Mouse (Mus musculus): ENCODE measurements around the gene Kcnn1. TPM values are rescaled to one million over a fixed set of nuclear protein-coding genes. Genes with fewer than 3 reads are reported as not detected.
A peak's percentile ranks its signal among the peaks of the same experiment; 100 is the strongest.

Kcnn1 gene
- total RNA-seq, 1 experiment from 2014 or later, result not detected

DNA sequence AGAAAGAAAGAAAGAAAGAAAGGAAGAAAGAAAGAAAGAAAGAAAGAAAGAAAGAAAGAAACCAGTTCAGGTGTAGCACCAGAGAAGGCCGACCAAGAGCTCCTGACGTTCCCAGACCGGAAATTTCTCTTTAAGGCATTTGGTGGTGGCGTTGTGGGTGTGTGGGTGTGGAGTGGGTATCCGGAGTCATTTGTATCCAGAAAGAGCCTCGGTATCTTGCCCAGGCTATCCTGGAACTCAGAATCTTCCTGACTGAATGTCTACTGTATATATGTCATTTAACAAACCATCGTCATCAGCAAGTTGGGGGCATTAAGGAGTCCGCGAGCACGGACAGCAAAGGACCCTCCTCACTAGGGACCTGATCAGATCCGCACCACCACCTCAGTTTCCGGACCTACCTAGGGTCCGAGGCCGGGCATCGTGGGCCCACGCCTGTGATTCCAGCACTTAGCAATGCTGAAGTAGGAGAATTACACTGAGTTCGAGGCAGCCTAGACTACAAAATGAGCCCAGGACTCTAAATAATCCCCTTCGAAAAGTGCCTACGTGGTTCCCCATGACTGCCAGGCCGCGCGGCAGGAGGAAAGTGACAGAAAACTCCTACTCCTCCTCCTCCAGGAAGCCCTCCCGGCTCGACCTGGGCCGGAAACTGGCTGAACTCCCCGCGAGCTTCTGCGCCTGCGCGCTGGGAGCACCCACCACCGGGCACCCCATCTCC, 9.7 kb upstream of the Kcnn1 start:
- ATAC-seq (replicated peaks; ENCODE audit: insufficient number of reproducible peaks, low FRiP score, low TSS enrichment, poor library complexity, severe bottlenecking), result 0 out of 2 replicates have a peak, but pooled peaks have one; percentile 0

DNA sequence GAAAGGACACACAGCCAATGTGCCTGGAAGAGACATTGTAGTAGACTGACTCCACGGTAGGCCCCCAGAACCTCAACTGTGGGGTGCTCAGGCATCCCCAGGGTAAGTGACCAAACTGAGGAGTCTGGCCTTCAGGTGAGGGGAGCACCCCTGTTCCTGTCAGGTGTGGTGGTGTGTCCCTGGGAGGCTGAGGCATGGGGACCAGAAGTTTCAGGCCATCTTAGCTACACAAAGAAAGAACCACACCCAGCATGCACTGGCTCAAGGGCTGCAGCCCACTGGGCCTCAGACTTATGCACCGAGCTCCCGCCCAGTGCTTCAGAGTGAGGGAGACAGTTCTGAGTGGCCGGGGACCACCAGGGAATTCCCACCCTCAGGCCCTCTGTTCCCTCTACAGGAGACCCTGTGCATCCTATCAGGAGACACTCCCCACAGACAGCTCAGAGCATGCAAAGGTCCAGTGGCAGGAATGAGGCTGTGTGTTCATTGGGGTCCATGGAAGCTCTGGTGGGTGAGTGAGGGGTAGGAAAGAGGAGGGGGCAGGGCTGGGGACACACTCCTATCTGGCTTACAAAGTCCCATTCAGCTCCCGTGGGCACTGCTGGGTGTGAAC, 8.2 kb upstream of the Kcnn1 start:
- no peak for ATAC-seq (replicated peaks; ENCODE audit: insufficient number of reproducible peaks, low FRiP score, low TSS enrichment, poor library complexity, severe bottlenecking)

DNA sequence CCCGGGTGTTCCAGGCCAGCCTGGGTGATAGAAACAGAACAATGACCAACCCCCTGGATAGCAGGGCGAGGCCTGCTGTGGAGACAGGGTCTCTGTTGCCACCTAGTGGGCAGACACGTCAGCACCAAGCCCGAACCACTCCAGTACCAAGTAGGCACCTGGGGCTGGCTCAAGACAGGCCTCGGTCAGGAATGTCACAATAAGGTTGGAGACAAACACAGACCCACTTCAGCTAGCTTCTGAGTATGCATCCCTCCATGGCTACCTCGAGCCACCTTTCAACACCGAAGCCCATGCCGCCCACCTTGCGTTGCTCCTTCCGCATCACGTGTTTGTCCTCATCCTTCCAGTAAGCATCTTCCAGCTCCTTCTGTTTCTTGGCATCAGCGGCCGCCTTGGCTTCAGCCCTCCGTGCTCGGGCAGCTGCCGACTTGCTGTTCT, 6.6 kb upstream of the Kcnn1 start:
- ATAC-seq (replicated peaks; ENCODE audit: insufficient number of reproducible peaks, low FRiP score, low TSS enrichment, poor library complexity, severe bottlenecking), result peak; percentile 32

DNA sequence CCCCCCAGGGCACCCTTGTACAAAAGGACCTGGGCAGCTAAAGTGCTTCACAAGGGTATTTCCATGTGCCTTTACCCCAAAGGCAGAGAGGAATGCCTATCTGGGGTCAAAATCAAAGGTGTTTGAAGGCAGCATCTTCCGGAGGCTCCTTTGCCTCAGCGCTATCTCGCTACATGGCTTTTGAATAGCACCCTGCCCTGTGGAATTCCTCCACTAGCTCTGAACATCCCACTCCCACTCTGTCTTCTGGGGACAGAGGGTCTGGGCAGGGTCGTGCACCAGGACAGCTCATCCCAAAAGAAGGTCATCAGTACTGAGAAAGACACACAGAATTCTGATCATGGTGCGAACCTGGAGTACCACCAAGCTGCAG, 6.1 kb upstream of the Kcnn1 start:
- no peak for ATAC-seq (replicated peaks; ENCODE audit: insufficient number of reproducible peaks, low FRiP score, low TSS enrichment, poor library complexity, severe bottlenecking)

DNA sequence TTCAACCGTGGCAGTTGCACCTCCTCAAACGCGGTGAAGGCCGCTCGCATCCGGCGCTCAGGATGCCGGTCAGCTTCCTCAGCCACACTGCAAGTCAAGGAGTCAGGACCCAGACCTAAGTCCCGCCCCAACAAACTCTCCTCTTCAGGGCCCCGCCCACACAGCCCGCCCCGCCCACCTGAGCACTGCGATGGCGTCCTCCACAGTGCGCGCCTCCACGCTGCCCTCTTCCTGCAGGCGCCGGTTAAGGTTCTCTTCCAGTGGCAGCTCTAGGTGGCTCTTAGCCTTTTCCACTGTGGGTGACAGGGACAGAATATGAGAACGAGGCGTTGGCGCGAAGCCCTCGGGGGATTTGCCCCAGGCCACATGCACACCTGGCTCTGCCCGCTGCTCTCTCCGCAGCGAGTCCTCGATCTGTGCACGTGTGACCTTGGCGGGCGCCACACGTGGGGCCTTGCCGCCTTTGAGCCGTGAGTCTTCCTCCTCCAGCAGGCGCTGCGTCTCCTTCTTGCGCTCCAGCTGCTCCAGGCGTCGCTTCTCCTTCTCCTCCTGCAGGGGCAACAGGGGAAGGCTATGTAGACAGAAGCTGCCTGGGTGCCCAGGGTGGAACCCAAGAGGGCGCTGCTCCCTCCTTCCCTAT, 5.6 kb upstream of the Kcnn1 start:
- ATAC-seq (replicated peaks; ENCODE audit: insufficient number of reproducible peaks, low FRiP score, low TSS enrichment, poor library complexity, severe bottlenecking), result 0 out of 2 replicates have a peak, but pooled peaks have one; percentile 4

DNA sequence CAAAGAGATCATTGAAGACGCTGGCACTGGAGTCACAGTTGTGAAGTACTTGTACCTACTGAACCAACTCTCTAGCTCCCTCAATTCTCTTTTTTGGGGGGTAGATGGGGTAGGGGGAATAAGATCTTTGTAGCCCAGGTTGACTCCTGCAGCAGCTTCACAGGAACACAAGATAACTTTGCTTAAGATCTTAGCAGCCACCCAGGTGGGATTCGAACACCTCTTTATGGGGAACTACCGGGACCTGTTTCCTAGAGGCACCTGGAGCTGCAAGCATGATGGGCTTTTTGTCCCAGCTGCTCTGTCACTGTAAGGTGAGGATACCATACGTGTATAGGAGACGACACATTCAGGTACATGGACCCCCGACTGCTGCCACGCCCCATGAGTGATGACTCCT, 3.5 kb upstream of the Kcnn1 start:
- ATAC-seq (replicated peaks; ENCODE audit: insufficient number of reproducible peaks, low FRiP score, low TSS enrichment, poor library complexity, severe bottlenecking), result no peak

DNA sequence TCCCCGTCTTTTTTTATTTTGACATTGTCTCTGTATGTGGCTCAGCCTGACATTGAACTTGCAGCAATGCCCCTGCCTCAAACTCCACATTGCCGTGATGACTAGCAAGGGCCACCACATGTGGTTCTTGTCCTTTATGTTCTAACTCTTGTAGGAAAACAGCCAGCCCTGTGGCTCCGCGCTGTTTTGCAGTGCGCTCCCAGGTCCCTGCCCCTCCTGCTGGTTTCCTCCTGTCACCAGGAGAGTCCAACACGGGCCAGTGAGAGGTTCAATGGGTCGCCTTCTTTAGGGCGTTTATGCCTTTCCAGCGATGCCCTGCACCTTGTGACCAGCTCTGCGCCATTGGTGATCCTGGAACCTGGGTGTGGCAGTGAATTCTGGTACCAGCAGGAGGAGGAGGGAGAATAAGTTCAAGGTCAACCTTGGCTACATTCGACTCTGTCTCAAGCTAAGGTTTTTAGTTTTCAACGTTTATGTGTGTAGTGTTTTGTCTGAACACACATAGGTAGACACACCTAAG, 3.0 kb upstream of the Kcnn1 start:
- ATAC-seq (replicated peaks; ENCODE audit: insufficient number of reproducible peaks, low FRiP score, low TSS enrichment, poor library complexity, severe bottlenecking), result no peak

DNA sequence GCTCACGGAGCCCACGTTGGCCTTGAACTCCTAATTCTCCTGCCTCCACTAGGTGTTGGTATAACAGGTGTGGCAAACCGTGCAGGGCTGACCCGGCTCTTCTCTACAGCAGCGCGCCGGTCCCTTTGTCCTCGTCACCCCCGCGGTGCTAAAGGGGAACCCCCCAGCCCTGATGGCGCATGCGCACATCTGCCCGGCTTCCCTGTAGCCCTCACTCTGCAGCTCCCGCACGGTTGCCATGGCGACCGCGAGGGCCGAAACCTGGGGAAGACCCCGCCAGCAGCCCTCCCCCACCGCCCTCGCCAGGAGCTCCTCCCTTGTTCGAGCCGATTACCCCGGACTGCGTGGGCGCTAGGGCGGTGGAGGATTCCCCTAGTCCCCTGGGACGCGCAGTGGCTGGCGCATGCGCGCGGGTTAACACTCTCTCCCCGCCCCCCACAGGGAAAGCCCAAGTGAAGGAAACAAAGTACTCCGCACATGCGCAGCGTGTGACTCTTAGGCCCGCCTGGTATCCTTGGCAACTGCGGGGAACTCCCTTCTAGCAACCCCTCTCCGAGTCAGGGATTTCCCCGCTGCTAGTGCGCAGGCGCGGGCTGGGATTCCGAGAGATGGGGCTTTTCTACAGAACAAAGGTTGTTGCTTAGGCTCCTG, 2.4 kb upstream of the Kcnn1 start:
- peak; percentile 78 for ATAC-seq (replicated peaks; ENCODE audit: insufficient number of reproducible peaks, low FRiP score, low TSS enrichment, poor library complexity, severe bottlenecking)

DNA sequence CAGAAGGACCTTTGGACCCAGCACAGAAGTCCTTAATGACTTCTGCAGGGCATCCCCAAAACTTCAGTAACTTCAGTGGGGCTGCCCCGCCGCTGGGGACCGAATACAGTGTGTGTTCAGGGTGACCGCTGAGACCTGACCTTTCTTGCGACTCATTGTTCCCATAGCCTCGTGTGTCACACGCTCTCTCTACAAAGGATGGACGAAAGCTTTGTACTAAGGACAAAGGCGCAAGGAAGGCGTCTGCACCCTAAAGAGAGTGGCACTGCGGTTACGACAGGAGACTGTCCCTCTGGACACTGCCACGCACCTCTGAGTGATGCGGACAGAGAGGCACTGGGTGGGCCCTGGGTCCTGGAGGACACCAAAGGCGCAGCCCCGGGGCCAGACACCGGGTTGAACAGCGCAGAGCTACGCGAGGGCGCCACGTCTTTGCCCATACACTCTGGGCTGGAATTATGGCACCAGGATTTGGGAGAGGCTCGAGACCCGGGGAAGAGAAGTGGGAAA, 1.7 kb upstream of the Kcnn1 start:
- no peak for ATAC-seq (replicated peaks; ENCODE audit: insufficient number of reproducible peaks, low FRiP score, low TSS enrichment, poor library complexity, severe bottlenecking)

DNA sequence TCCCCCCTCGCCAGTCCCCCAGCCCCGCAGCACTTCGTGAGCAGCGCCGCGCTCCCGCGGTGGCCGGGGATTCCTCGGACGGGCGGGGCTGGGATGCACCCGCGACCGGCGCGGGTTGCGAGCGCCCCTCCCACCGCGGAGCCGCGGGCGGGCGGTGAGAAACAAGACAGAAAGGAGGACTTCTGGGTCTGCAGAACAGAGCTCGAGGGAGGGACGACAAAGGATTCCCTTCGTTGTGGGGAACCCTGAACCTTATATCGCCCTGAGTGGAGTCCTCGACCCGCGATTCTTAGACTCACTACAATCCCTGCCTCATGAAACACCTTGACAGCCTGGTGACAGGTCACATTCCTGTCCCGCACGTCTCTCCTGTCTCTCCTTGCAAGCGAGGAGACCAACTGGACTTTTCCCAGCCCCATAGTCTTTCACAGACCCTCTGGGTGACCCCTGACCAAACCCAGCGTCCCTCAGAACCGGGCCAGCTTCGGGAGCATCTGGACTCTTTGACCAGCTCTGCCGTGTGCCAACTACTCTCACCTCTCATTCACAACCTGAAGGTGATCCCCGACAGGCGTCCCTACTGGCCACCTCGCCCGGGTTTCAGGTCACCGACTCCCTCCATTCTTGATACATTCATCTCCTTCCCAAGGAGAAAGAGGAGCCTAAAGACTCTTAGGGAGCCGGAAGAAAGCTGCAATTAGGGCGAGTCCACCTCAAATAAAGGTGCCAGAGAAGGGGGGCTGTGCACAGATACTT, 1.1 kb upstream of the Kcnn1 start:
- ATAC-seq (replicated peaks; ENCODE audit: insufficient number of reproducible peaks, low FRiP score, low TSS enrichment, poor library complexity, severe bottlenecking), result no peak

DNA sequence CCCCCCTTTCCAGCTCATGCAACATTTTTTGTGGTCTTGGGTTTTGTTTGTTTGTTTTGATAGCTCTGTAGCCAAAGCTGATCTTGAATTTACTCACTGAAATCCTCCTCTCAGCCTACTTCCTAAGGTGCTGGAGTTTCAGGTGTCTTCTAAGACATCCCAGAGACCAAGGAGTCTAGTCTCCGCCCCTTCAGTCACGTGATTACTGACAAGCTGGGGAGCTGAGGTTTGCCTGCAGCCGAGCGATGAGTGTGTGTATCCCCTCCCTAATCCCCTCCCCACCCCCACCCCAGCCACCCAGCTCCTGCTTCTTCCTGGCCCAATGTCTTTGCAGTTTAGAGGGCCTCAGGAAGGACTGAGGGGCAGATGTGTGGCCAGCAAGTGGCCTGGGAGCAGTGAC, 5.5 kb downstream of the Kcnn1 start:
- ATAC-seq (replicated peaks; ENCODE audit: insufficient number of reproducible peaks, low FRiP score, low TSS enrichment, poor library complexity, severe bottlenecking), result no peak

DNA sequence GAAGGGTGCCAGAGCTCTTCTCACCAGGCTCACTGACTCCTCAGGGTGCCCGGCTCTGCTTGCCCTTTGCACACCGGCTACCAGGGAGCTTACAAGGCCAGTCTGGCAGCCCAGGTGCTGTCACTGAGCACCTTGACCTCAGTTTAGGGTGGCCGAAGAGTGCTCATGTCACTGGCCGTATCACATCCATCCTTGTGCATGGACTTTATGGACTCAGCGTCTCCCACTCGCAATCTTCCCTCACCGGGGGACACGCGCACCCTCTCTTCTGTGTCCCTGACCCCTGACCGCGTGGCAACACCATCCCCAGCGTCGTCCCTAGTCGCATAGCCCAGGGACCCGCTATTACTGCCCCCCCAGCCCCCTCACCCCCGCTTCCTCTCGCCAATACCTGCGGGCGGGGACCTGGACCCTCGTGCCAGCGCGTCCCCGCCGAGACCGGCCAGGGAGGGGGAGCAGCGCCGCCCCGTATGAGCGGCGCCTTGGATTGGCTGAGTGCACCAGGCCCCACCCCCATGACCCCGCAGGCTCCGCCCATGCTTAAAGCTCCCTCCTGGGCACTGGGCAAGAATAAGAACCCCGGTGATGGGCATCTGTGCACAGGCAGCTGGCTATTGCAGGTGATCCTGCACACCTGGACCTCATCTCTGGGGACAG, 6.4 kb downstream of the Kcnn1 start:
- ATAC-seq (replicated peaks; ENCODE audit: insufficient number of reproducible peaks, low FRiP score, low TSS enrichment, poor library complexity, severe bottlenecking), result no peak

DNA sequence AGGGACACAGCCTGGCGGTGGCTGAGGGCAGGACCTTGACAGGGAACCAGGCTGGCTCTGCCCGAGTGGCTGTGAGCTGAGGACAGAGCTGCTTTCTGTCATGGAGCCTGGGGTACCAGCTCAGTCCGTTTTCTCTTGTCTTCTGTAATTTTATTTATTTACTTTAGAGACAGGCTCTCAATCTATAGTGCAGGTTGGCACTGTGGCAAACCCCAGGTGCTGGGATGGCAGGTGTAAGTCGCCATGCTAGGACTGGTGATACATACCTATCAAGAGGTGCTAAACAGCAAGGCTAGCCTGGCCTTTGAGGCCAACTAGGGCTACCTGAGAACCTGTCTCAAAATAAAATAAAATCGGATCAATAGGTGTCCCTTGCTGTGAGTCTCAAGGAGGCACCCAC, 7.0 kb downstream of the Kcnn1 start:
- ATAC-seq (replicated peaks; ENCODE audit: insufficient number of reproducible peaks, low FRiP score, low TSS enrichment, poor library complexity, severe bottlenecking), result no peak

DNA sequence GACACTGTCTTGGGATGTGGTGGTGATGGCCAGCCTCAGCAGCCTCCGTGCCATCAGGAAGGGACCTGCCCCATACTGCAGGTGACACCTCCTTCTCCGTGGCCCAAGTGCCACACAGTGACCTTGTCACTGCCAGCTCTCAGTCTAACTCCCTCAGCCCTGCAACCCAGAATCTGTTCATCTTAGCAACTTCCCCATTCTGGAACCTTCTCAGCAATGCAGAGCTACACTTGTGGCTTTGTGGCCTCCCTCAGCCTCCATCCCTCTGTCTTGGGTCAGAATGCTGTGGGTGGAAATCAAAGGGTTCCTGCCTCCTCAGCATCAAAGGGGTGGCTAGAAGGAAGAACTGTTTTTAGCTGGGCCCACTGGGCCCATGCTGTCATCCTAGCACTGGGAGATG, 9.2 kb downstream of the Kcnn1 start:
- ATAC-seq (replicated peaks; ENCODE audit: insufficient number of reproducible peaks, low FRiP score, low TSS enrichment, poor library complexity, severe bottlenecking), result peak; percentile 84

DNA sequence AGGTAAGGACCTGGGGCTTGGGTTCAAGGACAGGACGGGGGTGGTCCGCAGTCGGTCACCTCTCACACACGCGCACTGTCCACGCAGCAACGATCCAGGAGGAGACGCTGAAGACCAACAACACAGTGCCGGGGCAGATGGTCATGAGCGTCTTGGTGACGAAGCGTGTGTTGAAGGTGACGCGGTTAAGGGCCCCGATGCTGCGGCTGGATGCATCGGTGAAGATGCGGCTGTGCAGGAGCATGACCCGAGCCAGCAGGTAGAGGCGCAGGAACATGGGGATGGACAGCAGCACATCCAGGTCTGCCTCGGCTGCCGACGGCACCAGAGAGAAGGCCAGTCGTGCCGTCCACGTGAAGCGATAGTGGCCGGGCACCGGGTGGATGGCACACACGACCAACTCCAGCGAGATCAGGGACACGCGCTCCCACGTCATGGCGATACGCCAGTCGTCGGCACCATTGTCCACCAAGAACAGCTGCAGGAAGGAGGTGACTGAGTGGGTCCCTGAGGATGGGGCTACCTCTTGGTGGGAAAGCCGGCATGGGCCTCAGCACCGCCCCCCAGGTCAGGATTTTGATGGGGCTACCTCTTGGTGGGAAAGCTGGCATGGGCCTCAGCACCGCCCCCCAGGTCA, 10.3 kb downstream of the Kcnn1 start:
- no peak for ATAC-seq (replicated peaks; ENCODE audit: insufficient number of reproducible peaks, low FRiP score, low TSS enrichment, poor library complexity, severe bottlenecking)

DNA sequence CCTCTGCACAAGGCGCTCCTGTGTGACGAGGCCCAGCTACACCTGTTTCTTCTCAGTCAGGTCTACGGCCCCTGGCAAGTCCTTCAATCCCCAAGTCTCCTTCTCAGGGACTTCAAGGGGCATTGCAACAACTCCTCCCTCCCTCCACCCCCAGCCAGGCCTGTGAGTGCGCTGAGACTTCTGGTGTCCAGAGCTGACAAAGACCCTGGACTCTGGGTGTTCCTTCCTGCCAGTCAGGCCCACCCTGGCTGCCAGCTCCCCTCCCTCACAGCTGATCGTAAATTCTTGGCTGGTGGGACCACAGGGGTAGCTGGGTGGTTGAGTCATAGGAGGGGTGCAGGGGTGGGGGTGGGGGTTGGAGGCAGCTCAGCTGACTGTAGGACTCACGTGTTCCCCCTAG, 11.2 kb downstream of the Kcnn1 start:
- no peak for ATAC-seq (replicated peaks; ENCODE audit: insufficient number of reproducible peaks, low FRiP score, low TSS enrichment, poor library complexity, severe bottlenecking)

DNA sequence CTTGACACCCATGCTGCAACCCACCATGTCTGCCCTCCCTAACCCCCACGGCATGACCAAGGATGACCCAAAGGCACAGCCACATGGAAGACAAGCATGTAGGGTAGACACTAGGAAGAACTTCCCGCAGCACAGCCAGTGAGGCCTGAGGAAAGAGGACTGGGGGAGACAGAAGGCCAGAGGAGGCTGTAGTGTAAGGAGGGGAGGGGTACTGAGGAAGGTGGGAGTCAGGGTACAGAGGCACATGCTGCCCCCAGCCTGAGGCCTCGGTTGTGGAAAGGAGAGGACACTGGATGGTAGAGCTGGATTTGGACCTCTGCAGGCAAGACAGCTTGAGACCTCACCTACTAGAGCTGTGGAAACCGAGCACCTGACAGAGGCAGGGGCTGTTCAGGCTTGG, 12.1 kb downstream of the Kcnn1 start:
- ATAC-seq (replicated peaks; ENCODE audit: insufficient number of reproducible peaks, low FRiP score, low TSS enrichment, poor library complexity, severe bottlenecking), result no peak
